Mouse (Mus musculus) testis, adult 2 months (tissue): Measurements from ENCODE around the gene Trappc12.

ENCODE experiments used
- CTCF ChIP-seq: fragments of 200-500 bp; IDR thresholded peaks from 2 replicates; pipeline ENCODE4 v1.5.1; 2012; ENCODE audit warnings: low read depth, mild to moderate bottlenecking, inconsistent platforms, low read length, moderate library complexity; ENCODE audit not compliant: control insufficient read depth, insufficient read depth, insufficient replicate concordance
- POLR2A ChIP-seq: fragments of 200-500 bp; IDR thresholded peaks from 2 replicates; pipeline ENCODE4 v1.6.1; 2012; ENCODE audit warnings: low read depth, mild to moderate bottlenecking, inconsistent platforms, low read length, moderate library complexity; ENCODE audit not compliant: control insufficient read depth

DNA sequence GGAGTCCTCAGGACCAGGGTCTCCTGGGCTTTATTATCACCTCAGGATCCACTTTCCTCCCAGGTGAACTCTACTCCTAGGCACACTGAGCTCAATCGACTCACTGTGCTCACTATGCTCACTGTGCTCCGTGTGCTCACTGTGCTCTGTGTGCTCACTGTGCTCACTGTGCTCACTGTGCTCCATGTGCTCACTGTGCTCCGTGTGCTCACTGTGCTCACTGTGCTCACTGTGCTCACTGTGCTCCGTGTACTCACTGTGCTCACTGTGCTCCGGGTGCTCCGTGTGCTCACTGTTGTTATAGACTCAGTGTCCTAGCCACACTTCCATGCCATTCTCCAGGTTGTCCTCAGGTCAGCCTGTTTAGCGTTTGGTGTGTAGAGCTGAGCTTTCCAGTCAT, 19.7 kb upstream of the Trappc12 start:
- TF ChIP-seq CTCF (no peak), POLR2A (no peak)
